Mouse (Mus musculus): ENCODE results near the gene Gm20219. TPM values are rescaled to one million over a fixed set of nuclear protein-coding genes. Genes with fewer than 3 reads are reported as not detected.
"Not testable (repeated sequence)": the region's sequence is repeated elsewhere in the genome, so short reads cannot be mapped to it uniquely, and the experiment has no call there.

Gm20219 gene
- polyA plus RNA-seq, 1 experiment from 2014 or later, result 0.96 TPM

GRCm38 (mm10) chr17:56507161-56508068 is 46.8 kb downstream of the Gm20219 start:
- Histone ChIP-seq H3K4me1 (peaks cover 54% of the 10 kb centered on the region), H3K27me3 (replicated peaks; ENCODE audit: low read depth, poor library complexity, severe bottlenecking) (peaks cover 54% of the 10 kb centered on the region), H3K27ac (replicated peaks) (peak overlapping the region; percentile 92), H3K36me3 (replicated peaks) (no peaks in the 10 kb centered on the region), H3K4me3 (peak overlapping the region; percentile 65), H3K9me3 (peaks cover 19% of the 10 kb centered on the region)
- under 1% methylated on average over 42 of the region's 42 CpGs for WGBS
- DNase-seq (ENCODE audit: low spot score), result peak; percentile 96

GRCm38 (mm10) chr17:56506417-56507065 is 47.6 kb downstream of the Gm20219 start:
- no peak for DNase-seq (ENCODE audit: low spot score)
- peaks cover 51% of the 10 kb centered on the region for H3K4me1 ChIP-seq
- WGBS, result 59% methylated on average over 15 of the region's 15 CpGs
- peak overlapping the region; percentile 92 for H3K27ac ChIP-seq (replicated peaks)
- peaks cover 14% of the 10 kb centered on the region for H3K9me3 ChIP-seq
- H3K4me3 ChIP-seq, result peak overlapping the region; percentile 65
- no peaks in the 10 kb centered on the region for H3K36me3 ChIP-seq (replicated peaks)
- peaks cover 45% of the 10 kb centered on the region for H3K27me3 ChIP-seq (replicated peaks; ENCODE audit: low read depth, poor library complexity, severe bottlenecking)

- no peak for DNase-seq (ENCODE audit: low spot score)
- 81% methylated on average over 10 of the region's 10 CpGs for WGBS
- Histone ChIP-seq H3K9me3 (peaks cover 14% of the 10 kb centered on the region; the same call in 1 of the 2 replicates), H3K4me1 (peaks cover 39% of the 10 kb centered on the region), H3K36me3 (replicated peaks) (no peaks in the 10 kb centered on the region), H3K4me3 (no peak overlapping the region), H3K27ac (replicated peaks) (no peak overlapping the region), H3K27me3 (replicated peaks; ENCODE audit: low read depth, poor library complexity, severe bottlenecking) (peaks cover 34% of the 10 kb centered on the region)
These were observed 48.8 kb downstream of the Gm20219 start for GRCm38 (mm10) chr17:56505401-56505800.

- Histone ChIP-seq H3K4me3 (no peak overlapping the region), H3K36me3 (replicated peaks) (no peaks in the 10 kb centered on the region), H3K4me1 (peaks cover 20% of the 10 kb centered on the region), H3K27me3 (replicated peaks; ENCODE audit: low read depth, poor library complexity, severe bottlenecking) (peaks cover 8% of the 10 kb centered on the region; the same call in 1 of the 2 replicates), H3K27ac (replicated peaks) (no peak overlapping the region), H3K9me3 (peaks cover 20% of the 10 kb centered on the region; the same call in 1 of the 2 replicates)
- WGBS, result 39% methylated on average over 9 of the region's 9 CpGs
- DNase-seq (ENCODE audit: low spot score), result no peak
These were observed 51.7 kb downstream of the Gm20219 start for GRCm38 (mm10) chr17:56502526-56502925.

GRCm38 (mm10) chr17:56501635-56502400 is 52.4 kb downstream of the Gm20219 start:
- 52% methylated on average over 2 of the region's 2 CpGs for WGBS
- H3K9me3 ChIP-seq, result peaks cover 26% of the 10 kb centered on the region
- not testable (repeated sequence) for H3K36me3 ChIP-seq (replicated peaks); H3K4me3 ChIP-seq; H3K27ac ChIP-seq (replicated peaks); H3K27me3 ChIP-seq (replicated peaks; ENCODE audit: low read depth, poor library complexity, severe bottlenecking); DNase-seq (ENCODE audit: low spot score)
- H3K4me1 ChIP-seq, result peaks cover 13% of the 10 kb centered on the region

Other genes starting within 250 kb of the Gm20219 start
- 46.2 and 46.8 TPM in 2 replicates for gene Kdm4b, start 228.3 kb downstream of the Gm20219 start, polyA plus RNA-seq (2016; fragmentation: Nextera tagmentation; extraction: Ambion mirVana)
- 85.0 and 86.4 TPM in 2 replicates for gene Ptprs, start 77.9 kb downstream of the Gm20219 start, polyA plus RNA-seq (2016; fragmentation: Nextera tagmentation; extraction: Ambion mirVana)
- not detected in 2 replicates for gene Znrf4, start 42.0 kb downstream of the Gm20219 start, polyA plus RNA-seq (2016; fragmentation: Nextera tagmentation; extraction: Ambion mirVana)
- gene Safb2, start 30.2 kb upstream of the Gm20219 start, polyA plus RNA-seq (2016; fragmentation: Nextera tagmentation; extraction: Ambion mirVana), result 92.4 and 98.6 TPM in 2 replicates
- 158 and 162 TPM in 2 replicates for gene Safb, start 30.4 kb upstream of the Gm20219 start, polyA plus RNA-seq (2016; fragmentation: Nextera tagmentation; extraction: Ambion mirVana)
- 190 and 205 TPM in 2 replicates for gene 2410015M20Rik, start 55.4 kb upstream of the Gm20219 start, polyA plus RNA-seq (2016; fragmentation: Nextera tagmentation; extraction: Ambion mirVana)
- 1,580 and 1,631 TPM in 2 replicates for gene Rpl36, start 59.0 kb upstream of the Gm20219 start, polyA plus RNA-seq (2016; fragmentation: Nextera tagmentation; extraction: Ambion mirVana)
- 56.5 and 59.0 TPM in 2 replicates for gene Lonp1, start 72.5 kb upstream of the Gm20219 start, polyA plus RNA-seq (2016; fragmentation: Nextera tagmentation; extraction: Ambion mirVana)
- 0.73 and 0.77 TPM in 2 replicates for gene Catsperd, start 73.8 kb upstream of the Gm20219 start, polyA plus RNA-seq (2016; fragmentation: Nextera tagmentation; extraction: Ambion mirVana)
- 132 and 138 TPM in 2 replicates for gene Ranbp3, start 118.9 kb upstream of the Gm20219 start, polyA plus RNA-seq (2016; fragmentation: Nextera tagmentation; extraction: Ambion mirVana)
- gene Ndufa11, start 163.4 kb upstream of the Gm20219 start, polyA plus RNA-seq (2016; fragmentation: Nextera tagmentation; extraction: Ambion mirVana), result 388 and 402 TPM in 2 replicates
- gene Vmac, start 163.6 kb upstream of the Gm20219 start, polyA plus RNA-seq (2016; fragmentation: Nextera tagmentation; extraction: Ambion mirVana), result 14.1 and 14.5 TPM in 2 replicates
- 4.5 and 4.7 TPM in 2 replicates for gene Nrtn, start 203.1 kb upstream of the Gm20219 start, polyA plus RNA-seq (2016; fragmentation: Nextera tagmentation; extraction: Ambion mirVana)
- gene Dus3l, start 210.4 kb upstream of the Gm20219 start, polyA plus RNA-seq (2016; fragmentation: Nextera tagmentation; extraction: Ambion mirVana), result 45.0 and 45.6 TPM in 2 replicates
- gene Prr22, start 215.9 kb upstream of the Gm20219 start, polyA plus RNA-seq (2016; fragmentation: Nextera tagmentation; extraction: Ambion mirVana), result 1.7 and 1.8 TPM in 2 replicates